Mouse (Mus musculus) myocyte (in vitro differentiated cells): ENCODE measurements around the gene Gm9837.

Experiments
- CEBPB ChIP-seq: IDR thresholded peaks from 2 replicates; pipeline ENCODE4 v1.6.1; 2011; ENCODE audit warnings: mild to moderate bottlenecking, moderate library complexity; ENCODE audit not compliant: poor library complexity, insufficient read depth, severe bottlenecking
- E2F4 ChIP-seq: IDR thresholded peaks from one replicate; pipeline ENCODE4 v1.6.1; 2011; ENCODE audit warnings: mild to moderate bottlenecking, control low read depth, moderate library complexity; ENCODE audit not compliant: insufficient read depth
- MAX ChIP-seq: IDR thresholded peaks from one replicate; pipeline ENCODE4 v1.6.1; 2011; ENCODE audit warnings: low read depth, mild to moderate bottlenecking, control low read depth
- MYOG ChIP-seq, 3 experiments: IDR thresholded peaks; one replicate each; pipeline ENCODE4 v1.6.1; 2011; ENCODE audit warnings: control low read depth in 2 of 3, low read depth in 2 of 3, mild to moderate bottlenecking in 2 of 3; ENCODE audit not compliant: insufficient read length in 2 of 3, control insufficient read depth in 1 of 3, insufficient read depth in 1 of 3
- POLR2A ChIP-seq: IDR thresholded peaks from one replicate; pipeline ENCODE4 v1.6.1; 2011; ENCODE audit warnings: low read depth, mild to moderate bottlenecking, control low read depth, moderate library complexity; ENCODE audit not compliant: insufficient read length
- POLR2AphosphoS2 ChIP-seq: IDR thresholded peaks from one replicate; pipeline ENCODE4 v1.6.1; 2011; ENCODE audit warnings: low read depth, control low read depth; ENCODE audit not compliant: insufficient read length
- REST ChIP-seq: IDR thresholded peaks from one replicate; pipeline ENCODE4 v1.6.1; 2011; ENCODE audit warnings: mild to moderate bottlenecking, control low read depth, moderate library complexity; ENCODE audit not compliant: insufficient read depth, insufficient read length
- SRF ChIP-seq: IDR thresholded peaks from one replicate; pipeline ENCODE4 v1.6.1; 2011; ENCODE audit warnings: low read depth; ENCODE audit not compliant: control insufficient read depth, insufficient read length
- TCF12 ChIP-seq: IDR thresholded peaks from one replicate; pipeline ENCODE4 v1.6.1; 2011; ENCODE audit warnings: mild to moderate bottlenecking, control low read depth; ENCODE audit not compliant: poor library complexity, insufficient read depth, severe bottlenecking
- USF1 ChIP-seq: IDR thresholded peaks from one replicate; pipeline ENCODE4 v1.6.1; 2011; ENCODE audit warnings: low read depth, mild to moderate bottlenecking, control low read depth, moderate library complexity

DNA sequence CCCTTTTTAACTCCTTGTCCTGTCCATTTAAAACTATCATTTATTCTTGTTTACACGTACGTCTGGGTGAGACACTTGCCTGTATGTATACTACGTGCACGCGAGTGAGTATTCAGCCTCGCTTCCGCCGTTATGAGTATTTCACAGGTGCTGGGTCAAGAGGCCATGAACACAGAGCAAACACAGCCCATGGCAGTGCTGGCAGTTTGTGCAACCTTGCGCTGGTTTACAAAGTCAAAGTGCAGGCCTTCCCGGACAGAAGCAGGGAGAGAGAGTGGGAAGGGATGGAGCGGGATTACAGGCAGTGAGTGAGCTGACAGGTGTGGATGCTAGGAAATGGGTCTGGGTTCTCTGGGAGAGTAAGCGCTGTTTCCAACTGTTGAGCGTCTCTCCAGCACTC lies 24.1 kb downstream of the Gm9837 start:
- TF ChIP-seq USF1 (no peak), POLR2A (no peak), REST (no peak), MAX (no peak), TCF12 (no peak), CEBPB (no peak), E2F4 (no peak), MYOG (IDR thresholded peaks at IDR 0.05; ENCODE audit: control insufficient read depth in 1 of 3, insufficient read depth in 1 of 3, insufficient read length in 2 of 3, low read depth in 2 of 3) (no peak), SRF (no peak), POLR2AphosphoS2 (no peak)
